Mouse (Mus musculus): ENCODE data around the gene Scin.

Scin gene

GRCm38 (mm10) chr12:40108143-40108542, 25.9 kb downstream of the Scin start:
- no peak for DNase-seq (ENCODE audit: low spot score in 2 of 2)

GRCm38 (mm10) chr12:40106874-40107273, 27.2 kb downstream of the Scin start:
- DNase-seq (ENCODE audit: low spot score in 2 of 2) = no peak

GRCm38 (mm10) chr12:40104750-40105149, 29.3 kb downstream of the Scin start:
- no peak for DNase-seq (ENCODE audit: low spot score in 2 of 2)

DNA sequence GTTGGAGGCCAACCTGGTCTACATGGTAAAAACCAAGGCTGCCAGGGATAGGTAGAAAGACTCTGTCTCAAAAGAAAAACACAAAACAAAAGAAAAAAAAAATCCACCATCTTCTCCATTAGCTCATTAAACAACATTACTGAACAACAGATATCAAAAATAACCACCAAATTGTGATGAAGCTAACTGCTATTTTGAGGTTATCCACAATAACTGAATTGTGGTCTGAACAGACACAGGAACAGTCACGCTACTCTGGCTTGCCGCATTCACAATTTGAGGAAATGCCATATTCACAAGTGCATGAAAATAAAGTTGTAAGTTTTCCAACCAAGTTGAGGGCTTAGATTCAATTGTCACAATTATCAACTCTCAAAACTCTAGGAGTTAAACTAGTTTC, 31.7 kb downstream of the Scin start:
- DNase-seq (ENCODE audit: low spot score in 2 of 2) = no peak

DNA sequence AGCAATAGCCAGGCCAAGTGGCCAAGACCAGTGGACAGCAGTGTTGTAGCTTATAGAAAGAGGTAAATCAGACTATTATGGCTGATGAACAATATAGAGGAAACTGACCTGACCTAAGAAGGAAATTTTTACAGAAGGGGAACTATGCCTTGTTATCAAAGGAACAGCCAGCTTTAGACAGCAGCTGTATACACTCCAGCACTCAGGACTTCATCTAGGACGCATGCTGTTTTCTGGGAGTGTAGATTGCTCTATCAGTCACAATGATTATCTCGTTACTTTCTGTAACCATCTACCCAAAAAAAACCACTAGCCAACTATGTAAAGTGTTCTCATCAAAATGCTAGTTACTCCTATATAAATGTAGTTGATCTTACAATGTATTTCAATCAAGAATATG, 34.6 kb downstream of the Scin start:
- no peak for DNase-seq (ENCODE audit: low spot score in 2 of 2)

DNA sequence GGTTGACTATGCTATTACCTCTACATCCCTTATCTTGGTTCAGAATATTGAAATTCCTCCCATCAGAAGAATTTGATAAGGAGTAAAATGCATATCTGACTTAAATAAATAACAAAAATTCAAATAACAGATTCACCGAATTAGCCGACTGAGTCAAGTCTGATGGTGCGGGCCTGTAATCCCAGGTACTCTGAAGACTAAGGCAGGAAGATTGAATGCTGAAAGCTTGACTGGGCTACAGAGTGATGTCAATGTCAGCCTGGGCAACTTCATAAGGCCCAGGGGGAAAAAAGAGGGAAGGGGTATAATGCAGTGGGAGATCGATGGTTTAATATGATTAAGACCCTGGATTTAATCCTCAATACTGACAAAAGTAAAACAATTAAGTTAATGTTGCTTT, 36.6 kb downstream of the Scin start:
- DNase-seq (ENCODE audit: low spot score in 2 of 2) = no peak

DNA sequence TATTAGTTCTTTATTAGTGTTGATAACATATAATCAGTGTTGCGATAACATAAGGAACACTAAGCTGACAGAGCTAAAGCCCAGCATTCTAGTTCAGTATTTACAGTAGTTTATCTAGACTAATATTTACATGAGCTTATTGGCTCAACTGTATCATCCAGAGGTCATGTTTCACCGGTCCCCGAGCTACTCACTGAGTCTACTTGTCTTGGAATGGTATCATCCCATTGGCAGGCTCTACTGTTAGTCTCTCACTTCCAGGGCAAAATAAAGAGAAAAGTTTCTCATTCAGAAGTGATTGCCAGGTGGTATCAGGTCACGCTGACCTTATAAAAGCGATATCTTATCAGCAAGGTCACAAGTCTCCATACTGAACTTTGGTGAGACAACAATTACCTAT, 37.0 kb downstream of the Scin start:
- DNase-seq (ENCODE audit: low spot score in 2 of 2) = no peak

GRCm38 (mm10) chr12:40096453-40096852, 37.6 kb downstream of the Scin start:
- DNase-seq (ENCODE audit: low spot score in 2 of 2) = no peak

DNA sequence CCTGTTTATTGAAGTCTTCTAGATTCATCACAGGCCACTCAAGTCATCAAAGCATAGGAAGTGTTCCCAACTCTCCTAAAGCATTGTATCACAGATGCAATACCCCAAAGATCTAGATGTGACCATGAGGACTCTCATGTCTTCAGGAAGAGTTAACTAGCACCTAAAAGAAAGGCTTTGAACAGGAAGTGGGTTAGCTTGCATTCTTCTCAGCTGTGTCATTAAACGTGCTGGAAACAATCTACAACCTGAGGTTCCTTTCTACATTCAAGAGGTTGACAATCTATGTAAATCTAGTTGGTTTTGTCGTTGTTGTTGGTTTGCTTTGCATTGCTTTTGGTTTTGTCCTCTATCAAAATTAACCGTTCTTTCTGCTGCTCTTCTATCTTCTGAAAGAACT, 44.0 kb downstream of the Scin start:
- no peak for DNase-seq (ENCODE audit: low spot score in 2 of 2)

DNA sequence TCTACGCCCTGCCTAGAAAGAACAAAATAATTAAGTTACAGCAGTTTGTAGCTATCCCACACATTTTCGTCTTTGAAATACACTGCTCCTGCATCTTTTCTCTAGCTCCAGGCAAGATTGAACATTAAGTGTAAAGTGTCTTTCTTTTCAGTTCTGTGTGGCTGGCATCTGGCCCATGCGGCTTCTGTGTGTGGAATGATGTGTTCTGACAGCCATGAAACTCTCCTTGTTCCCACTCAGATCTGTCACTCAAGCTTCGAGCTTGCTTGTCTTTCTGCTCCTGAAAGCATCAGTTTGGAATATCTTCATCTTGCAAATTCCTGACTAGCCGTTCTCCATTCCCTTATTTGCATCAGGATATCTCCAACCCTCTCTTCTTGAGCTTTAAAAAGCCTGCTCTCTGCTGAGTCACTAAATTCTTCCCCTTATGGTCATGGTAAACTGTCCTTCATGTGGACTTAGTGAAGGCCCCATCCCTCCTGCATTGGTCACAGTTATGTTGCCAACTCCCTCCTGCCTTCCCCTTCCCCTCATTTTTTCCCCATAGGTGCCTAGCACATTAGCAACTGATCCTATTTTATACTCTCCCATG, 48.2 kb downstream of the Scin start:
- no peak for DNase-seq (ENCODE audit: low spot score in 2 of 2)

DNA sequence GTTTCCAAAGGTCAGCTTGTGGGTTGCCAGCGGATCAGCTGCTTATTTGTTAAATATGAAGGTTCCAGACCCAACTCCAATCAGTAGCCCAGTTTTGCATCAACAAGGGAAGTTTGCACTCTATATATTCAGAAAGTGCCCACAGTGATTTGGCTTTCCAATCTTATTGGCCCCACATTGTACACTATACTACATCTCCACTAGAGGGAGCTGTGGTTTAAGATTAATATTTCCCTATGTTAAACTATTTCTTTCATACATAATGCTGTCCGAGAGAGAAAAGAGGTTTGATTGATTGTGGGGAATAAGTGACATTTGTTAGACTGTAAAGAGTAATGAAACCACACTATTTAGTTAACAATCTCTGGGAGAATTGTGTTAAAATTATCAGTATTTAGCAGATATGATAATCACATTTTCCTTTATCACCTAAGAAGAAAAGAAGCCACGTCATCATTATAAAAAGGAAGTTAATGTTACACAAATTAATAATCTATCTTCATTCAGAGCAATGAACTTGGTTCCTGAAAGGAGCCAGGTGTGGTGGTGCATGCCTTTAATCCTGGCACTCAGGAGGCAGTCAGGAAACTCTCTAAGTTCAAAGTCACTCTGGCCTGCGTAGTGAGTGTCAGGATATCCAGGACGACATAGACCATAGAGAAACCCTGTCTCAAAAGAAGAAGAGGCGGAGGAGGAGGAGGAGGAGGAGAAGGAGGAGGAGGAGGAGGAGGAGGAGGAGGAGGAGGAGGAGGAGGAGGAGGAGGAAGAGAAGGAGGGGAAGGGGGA, 51.4 kb downstream of the Scin start:
- no peak for DNase-seq (ENCODE audit: low spot score in 2 of 2)

- no peak for DNase-seq (ENCODE audit: low spot score in 2 of 2)
These were observed 52.0 kb downstream of the Scin start for GRCm38 (mm10) chr12:40082048-40082447.

- DNase-seq (ENCODE audit: low spot score in 2 of 2) = no peak
These were observed 60.4 kb downstream of the Scin start for GRCm38 (mm10) chr12:40073660-40074059.

DNA sequence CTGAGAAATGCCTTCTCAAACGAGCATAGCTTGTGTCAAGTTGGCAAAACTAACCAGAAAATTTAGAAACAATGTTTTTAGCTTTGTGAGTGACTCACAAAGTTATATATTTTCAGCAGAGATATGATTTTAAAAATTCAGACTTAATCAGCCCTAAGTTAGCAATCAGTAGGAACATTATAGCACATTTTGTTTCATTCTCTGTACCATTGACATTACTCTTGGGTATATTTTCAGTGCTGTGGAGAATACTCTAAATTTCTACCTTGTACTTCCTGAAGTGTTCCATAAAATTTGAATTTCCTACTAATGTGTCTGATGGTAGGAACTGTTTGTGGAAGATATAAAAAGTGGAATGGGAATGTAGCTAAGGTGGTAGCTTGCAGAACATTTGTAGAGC, 87.0 kb downstream of the Scin start:
- no peak for DNase-seq (ENCODE audit: low spot score in 2 of 2)

DNA sequence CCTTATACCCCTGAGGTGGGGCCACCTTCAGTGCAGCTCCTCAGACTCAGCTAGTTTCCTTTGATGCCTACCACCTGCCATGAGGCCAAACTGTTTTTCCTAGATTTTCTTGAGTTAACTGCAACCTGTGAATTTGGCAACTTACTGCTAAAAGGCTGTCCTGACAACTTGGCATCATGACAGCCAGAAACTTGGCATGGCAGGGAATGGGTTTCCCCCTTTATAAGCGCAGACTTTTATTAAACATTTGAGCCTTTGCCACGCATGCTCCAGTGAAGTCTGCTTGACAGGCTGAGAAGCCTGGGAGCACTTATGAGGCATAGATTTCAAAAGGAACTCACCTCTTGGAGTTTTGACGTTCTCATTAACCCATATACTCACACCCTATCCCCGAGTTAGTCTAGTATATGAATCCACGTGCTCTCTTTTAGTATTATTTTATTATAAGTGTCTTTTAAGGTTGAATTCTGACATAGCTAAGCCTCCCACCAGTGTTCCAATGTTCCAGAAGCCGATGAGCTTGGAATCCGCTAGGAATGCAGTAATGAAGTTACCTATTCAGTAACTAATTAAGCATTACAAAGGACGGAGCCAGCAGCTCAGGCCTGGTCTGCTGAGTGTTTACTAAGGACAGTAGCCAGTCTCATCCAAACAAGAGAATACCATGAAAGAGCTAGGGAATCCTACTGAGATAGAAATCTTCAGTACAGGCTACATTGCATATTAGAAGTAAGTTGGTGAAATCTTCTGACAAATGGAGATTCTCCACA, 90.0 kb downstream of the Scin start:
- DNase-seq (ENCODE audit: low spot score in 2 of 2) = no peak

DNA sequence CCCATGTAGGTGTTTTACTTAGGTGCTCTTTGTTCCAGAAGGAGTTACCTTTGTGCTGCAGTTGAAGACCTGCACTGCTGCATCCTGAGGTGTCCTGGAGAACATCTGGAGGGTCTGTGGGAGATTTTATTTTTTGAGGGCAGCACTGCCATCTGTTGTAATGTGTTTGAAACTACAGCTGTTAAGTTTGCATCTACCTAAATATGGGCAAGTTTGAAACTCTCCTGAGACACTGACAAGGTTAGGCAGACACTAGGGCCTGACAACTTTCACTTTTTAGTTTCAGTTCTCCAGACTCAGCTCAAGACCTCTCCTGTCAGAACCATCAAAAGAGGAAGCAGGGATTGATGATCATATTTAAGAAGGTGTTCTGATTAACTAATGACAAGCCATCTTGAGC, 94.0 kb downstream of the Scin start:
- DNase-seq (ENCODE audit: low spot score in 2 of 2) = no peak

DNA sequence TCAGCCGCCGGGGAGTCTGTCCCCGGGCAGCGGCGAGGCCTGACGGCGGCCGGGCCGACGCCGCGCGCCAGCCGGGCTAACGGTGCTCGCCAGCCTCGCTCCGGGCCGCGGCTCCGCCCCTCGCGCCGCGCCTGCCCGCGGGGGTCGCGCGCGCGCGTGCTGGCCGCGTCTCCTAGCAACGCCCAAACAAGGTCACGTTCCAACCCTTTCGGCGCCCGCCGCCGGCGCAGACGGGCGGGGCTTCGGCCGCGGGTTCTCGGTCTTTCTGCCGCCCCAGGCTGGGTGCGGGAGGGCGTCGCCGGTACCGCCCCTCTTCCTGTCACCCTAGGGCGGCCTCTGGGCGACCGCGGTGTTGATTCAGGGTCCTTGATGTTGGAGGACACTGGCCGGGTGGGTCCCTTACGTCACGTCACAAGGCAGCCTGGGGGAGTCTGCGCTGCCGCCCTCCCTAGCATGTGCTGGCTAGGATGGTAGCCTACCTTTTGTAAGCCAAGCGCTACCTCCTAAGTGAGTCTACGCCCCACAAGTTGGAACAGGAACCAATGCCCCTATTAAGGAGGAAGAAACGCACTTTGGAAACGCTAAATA, 96.1 kb downstream of the Scin start, which contains the start of gene Arl4a:
Gene Arl4a, minus strand, starts transcription at position 150 of the 588 bp plus-strand sequence.
- peak; percentile 92 to 95 for DNase-seq (ENCODE audit: low spot score in 2 of 2)

GRCm38 (mm10) chr12:40037226-40037813, 96.7 kb downstream of the Scin start:
- DNase-seq (ENCODE audit: low spot score in 2 of 2) = peak; percentile 100

GRCm38 (mm10) chr12:40036666-40037065, 97.4 kb downstream of the Scin start:
- no peak for DNase-seq (ENCODE audit: low spot score in 2 of 2)

- DNase-seq (ENCODE audit: low spot score in 2 of 2) = no peak
These were observed 98.5 kb downstream of the Scin start for GRCm38 (mm10) chr12:40035506-40035905.

GRCm38 (mm10) chr12:40029201-40029600, 104.8 kb downstream of the Scin start:
- DNase-seq (ENCODE audit: low spot score in 2 of 2) = no peak

GRCm38 (mm10) chr12:40027846-40028245, 106.2 kb downstream of the Scin start:
- DNase-seq (ENCODE audit: low spot score in 2 of 2) = no peak
